Mouse (Mus musculus): ENCODE data around the gene Slc5a9. TPM values are rescaled to one million over a fixed set of nuclear protein-coding genes. Genes with fewer than 3 reads are reported as not detected.
"Not testable (repeated sequence)": the region's sequence is repeated elsewhere in the genome, so short reads cannot be mapped to it uniquely, and the experiment has no call there.

Gene Slc5a9
- 36.0 and 48.1 TPM in 2 replicates for polyA plus RNA-seq (2012; rRNA removed)

DNA sequence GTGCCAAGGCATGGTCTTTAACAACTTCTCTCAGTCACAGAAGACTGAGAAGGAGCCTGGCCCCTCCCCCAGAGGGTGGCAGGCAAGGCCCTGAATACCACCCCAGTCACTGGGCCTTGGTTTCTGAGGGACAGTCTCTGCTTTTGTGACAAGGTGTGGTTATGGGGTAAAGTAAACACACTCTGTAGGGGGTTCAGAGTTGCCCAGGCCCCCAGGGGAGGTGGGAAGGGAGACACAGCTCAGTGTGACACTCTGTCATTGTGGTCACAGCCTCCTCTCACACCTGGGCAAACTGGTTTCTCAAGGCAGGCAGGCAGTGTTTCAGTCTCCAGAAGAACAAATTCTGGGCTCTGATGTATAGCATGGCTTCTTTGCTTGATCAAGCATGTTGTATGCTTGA lies at the start of gene Slc5a9:
TSS of gene Slc5a9 (minus strand) at position 144 of the 400 bp plus-strand sequence.
- Histone ChIP-seq H3K27me3 (replicated peaks; ENCODE audit: control insufficient read depth, insufficient read depth, low read length) (no peaks in the 10 kb centered on the region), H3K27ac (ENCODE audit: insufficient read depth, low read depth, low read length) (no peak within 1 kb of the TSS), H3K36me3 (ENCODE audit: control insufficient read depth, insufficient read depth, low read length) (no peaks in the 10 kb centered on the region), H3K4me1 (ENCODE audit: control insufficient read depth, insufficient read depth, low read length) (peaks cover 5% of the 10 kb centered on the region; the same call in 1 of the 2 replicates), H3K4me3 (ENCODE audit: insufficient read depth, low read depth, low read length) (no peak within 1 kb of the TSS)
- TF ChIP-seq POLR2A (IDR thresholded peaks at IDR 0.05; ENCODE audit: low read depth, low read length) (no peak), CTCF (conservative IDR thresholded peaks at IDR 0.05; ENCODE audit: insufficient read depth, insufficient read length, low read depth, low read length) (no peak)
- DNase-seq = no peak

DNA sequence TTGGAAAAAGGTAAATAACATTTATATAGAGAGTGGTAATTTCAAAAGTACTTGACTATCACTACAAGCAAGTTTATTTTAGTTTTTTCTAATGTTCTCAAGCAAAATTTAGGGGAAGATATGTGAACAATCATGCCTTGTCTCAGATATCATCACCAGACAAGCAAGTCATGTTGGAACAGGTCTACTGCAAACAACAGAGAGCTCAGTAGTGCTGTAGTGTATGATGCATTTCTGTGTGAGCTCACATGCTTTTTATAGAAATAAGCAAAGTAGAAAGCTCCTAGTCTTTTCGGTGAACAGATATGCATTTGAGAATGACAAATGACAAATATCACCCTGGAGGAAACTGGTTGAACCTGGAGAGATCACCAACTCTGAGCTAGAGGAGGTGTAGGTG lies 16.4 kb upstream of the Slc5a9 start, which contains the start of gene Skint8:
TSS of gene Skint8 (plus strand) at position 301 of the 400 bp plus-strand sequence.
- no peaks in the 10 kb centered on the region for H3K27me3 ChIP-seq (replicated peaks; ENCODE audit: control insufficient read depth, insufficient read depth, low read length)
- no peak for DNase-seq
- no peaks in the 10 kb centered on the region for H3K4me1 ChIP-seq (ENCODE audit: control insufficient read depth, insufficient read depth, low read length)
- WGBS = 83% methylated on average over 1 of the region's 1 CpGs
- TF ChIP-seq CTCF (conservative IDR thresholded peaks at IDR 0.05; ENCODE audit: insufficient read depth, insufficient read length, low read depth, low read length) (no peak), POLR2A (IDR thresholded peaks at IDR 0.05; ENCODE audit: low read depth, low read length) (no peak)
- H3K36me3 ChIP-seq (ENCODE audit: control insufficient read depth, insufficient read depth, low read length) = no peaks in the 10 kb centered on the region
- H3K27ac ChIP-seq (ENCODE audit: insufficient read depth, low read depth, low read length) = no peak within 1 kb of the TSS
- H3K4me3 ChIP-seq (ENCODE audit: insufficient read depth, low read depth, low read length) = no peak within 1 kb of the TSS

DNA sequence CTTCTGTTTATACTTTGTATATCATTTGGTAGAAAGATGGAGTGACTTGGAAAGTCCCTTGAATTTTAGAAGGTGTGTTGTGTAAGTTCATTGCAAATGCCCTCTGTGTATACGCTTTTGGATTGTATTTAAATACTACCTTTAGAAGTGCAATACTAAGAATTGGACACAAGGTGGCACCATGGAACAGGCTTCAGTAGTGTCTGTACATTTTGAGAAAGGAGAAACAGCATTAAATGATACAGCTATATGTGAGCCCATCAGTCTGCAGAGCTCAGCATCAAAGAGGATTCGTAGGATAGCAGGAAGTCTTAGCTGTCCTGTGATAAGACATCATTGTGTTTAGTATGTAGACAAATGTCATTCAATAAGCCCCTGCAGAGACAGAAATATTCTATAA lies 5.2 kb upstream of the Slc5a9 start:
- 33% methylated on average over 2 of the region's 2 CpGs for WGBS
- peak; percentile 37 for DNase-seq
- H3K27ac ChIP-seq (ENCODE audit: insufficient read depth, low read depth, low read length) = no peak overlapping the region
- H3K27me3 ChIP-seq (replicated peaks; ENCODE audit: control insufficient read depth, insufficient read depth, low read length) = no peaks in the 10 kb centered on the region
- no peak overlapping the region for H3K4me3 ChIP-seq (ENCODE audit: insufficient read depth, low read depth, low read length)
- no peaks in the 10 kb centered on the region for H3K4me1 ChIP-seq (ENCODE audit: control insufficient read depth, insufficient read depth, low read length)
- H3K36me3 ChIP-seq (ENCODE audit: control insufficient read depth, insufficient read depth, low read length) = no peaks in the 10 kb centered on the region
- TF ChIP-seq POLR2A (IDR thresholded peaks at IDR 0.05; ENCODE audit: low read depth, low read length) (no peak), CTCF (conservative IDR thresholded peaks at IDR 0.05; ENCODE audit: insufficient read depth, insufficient read length, low read depth, low read length) (no peak)

DNA sequence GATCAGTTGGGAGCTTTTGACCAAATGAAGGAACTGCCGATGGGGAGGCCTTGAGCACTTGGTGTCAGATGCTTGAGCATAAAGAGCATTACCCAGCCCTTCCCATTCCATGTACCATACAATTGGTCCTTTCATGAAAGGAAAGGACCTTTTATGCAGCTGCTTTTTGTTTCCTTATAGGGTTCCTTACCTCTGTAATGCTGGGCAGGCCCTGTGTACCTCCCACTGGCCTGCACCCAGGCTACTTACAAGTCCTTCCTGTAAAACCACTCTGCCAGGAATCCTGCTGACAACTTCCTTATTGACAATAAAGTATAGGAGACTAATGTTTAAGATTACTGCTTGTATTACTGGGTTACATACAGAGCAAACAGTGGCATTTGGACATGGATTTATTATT lies 1.2 kb downstream of the Slc5a9 start:
- H3K27ac ChIP-seq (ENCODE audit: insufficient read depth, low read depth, low read length) = no peak overlapping the region
- no peaks in the 10 kb centered on the region for H3K27me3 ChIP-seq (replicated peaks; ENCODE audit: control insufficient read depth, insufficient read depth, low read length)
- 94% methylated on average over 1 of the region's 1 CpGs for WGBS
- peaks cover 7% of the 10 kb centered on the region; the same call in 1 of the 2 replicates for H3K4me1 ChIP-seq (ENCODE audit: control insufficient read depth, insufficient read depth, low read length)
- DNase-seq = no peak
- no peaks in the 10 kb centered on the region for H3K36me3 ChIP-seq (ENCODE audit: control insufficient read depth, insufficient read depth, low read length)
- H3K4me3 ChIP-seq (ENCODE audit: insufficient read depth, low read depth, low read length) = no peak overlapping the region
- TF ChIP-seq POLR2A (IDR thresholded peaks at IDR 0.05; ENCODE audit: low read depth, low read length) (no peak), CTCF (conservative IDR thresholded peaks at IDR 0.05; ENCODE audit: insufficient read depth, insufficient read length, low read depth, low read length) (no peak)

DNA sequence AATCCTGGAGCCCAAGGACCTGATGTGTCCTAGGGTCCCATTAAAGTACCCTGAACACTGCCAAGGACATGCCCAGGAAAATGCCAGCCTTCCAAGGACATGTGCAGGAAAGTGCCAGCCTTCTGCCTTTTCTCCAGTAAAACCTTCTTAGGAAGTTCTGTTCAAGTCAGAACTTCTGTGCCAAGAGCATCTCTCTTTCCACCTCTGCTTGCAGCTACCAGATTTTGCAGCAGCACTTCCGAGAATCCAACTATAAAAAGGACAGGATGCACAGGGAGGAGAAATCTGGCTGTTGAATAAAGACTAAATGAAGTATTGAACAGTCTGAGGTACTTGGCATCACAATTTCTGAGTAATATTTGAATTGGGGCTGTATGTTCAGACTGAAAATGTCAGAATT lies 2.2 kb downstream of the Slc5a9 start:
- WGBS = 76% methylated on average over 1 of the region's 1 CpGs
- DNase-seq; H3K27ac ChIP-seq (ENCODE audit: insufficient read depth, low read depth, low read length); H3K4me1 ChIP-seq (ENCODE audit: control insufficient read depth, insufficient read depth, low read length); H3K36me3 ChIP-seq (ENCODE audit: control insufficient read depth, insufficient read depth, low read length); H3K4me3 ChIP-seq (ENCODE audit: insufficient read depth, low read depth, low read length); H3K27me3 ChIP-seq (replicated peaks; ENCODE audit: control insufficient read depth, insufficient read depth, low read length): not testable (repeated sequence)

DNA sequence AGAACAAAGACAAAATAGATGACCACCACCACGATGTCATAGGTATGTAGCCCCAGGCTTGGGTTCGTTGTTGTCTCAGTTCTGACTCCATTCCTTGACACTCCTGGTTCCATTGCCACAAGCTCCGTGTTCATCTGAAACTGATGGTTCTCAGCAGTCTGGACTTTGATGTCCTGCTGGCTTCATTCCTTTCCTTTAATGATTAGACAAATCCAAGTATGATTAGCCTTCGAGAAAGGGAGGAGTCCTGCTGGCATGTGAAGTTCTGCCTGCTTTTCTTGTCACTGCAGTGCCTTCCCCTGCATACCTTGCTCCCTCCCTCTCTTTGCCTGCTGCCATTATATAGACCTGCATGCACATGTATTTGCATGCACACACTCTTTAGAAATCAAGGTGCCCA lies 4.2 kb downstream of the Slc5a9 start:
- WGBS = 36% methylated on average over 4 of the region's 4 CpGs
- peak; percentile 88 for DNase-seq

DNA sequence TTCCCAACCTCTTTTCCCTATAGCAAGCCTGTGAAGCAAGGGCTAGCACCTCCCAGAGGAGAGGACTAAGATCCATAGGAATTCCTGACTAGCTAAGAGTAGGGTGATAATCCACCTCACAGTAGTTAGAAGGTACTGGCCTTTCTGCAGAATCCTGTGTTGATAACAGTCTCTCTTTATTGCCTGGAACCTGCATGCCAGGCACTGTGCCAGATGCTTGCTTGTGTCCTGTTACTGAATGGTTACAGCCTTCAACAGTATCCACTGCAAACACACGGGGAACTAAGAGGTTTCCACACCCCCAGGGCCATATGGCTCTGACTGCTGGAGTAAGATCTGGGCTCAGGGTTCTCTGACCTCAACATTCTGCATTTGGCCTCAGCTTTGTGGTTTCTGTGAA lies 5.0 kb downstream of the Slc5a9 start:
- 5% methylated on average over 1 of the region's 1 CpGs for WGBS
- H3K27me3 ChIP-seq (replicated peaks; ENCODE audit: control insufficient read depth, insufficient read depth, low read length) = no peaks in the 10 kb centered on the region
- no peaks in the 10 kb centered on the region for H3K36me3 ChIP-seq (ENCODE audit: control insufficient read depth, insufficient read depth, low read length)
- TF ChIP-seq POLR2A (IDR thresholded peaks at IDR 0.05; ENCODE audit: low read depth, low read length) = no peak
- TF ChIP-seq CTCF (conservative IDR thresholded peaks at IDR 0.05; ENCODE audit: insufficient read depth, insufficient read length, low read depth, low read length) = no peak
- H3K4me3 ChIP-seq (ENCODE audit: insufficient read depth, low read depth, low read length) = peak overlapping the region; percentile 26; the same call in 1 of the 2 replicates
- H3K27ac ChIP-seq (ENCODE audit: insufficient read depth, low read depth, low read length) = peak overlapping the region; percentile 75
- peak; percentile 57 for DNase-seq
- H3K4me1 ChIP-seq (ENCODE audit: control insufficient read depth, insufficient read depth, low read length) = peaks cover 7% of the 10 kb centered on the region; the same call in 1 of the 2 replicates

More for the DNA sequence above, 4.2 kb downstream of the Slc5a9 start:
- H3K4me3 ChIP-seq (ENCODE audit: insufficient read depth, low read depth, low read length) = peak overlapping the region; percentile 19; the same call in 1 of the 2 replicates
- H3K36me3 ChIP-seq (ENCODE audit: control insufficient read depth, insufficient read depth, low read length) = no peaks in the 10 kb centered on the region
- H3K27me3 ChIP-seq (replicated peaks; ENCODE audit: control insufficient read depth, insufficient read depth, low read length) = no peaks in the 10 kb centered on the region
- peak overlapping the region; percentile 75 for H3K27ac ChIP-seq (ENCODE audit: insufficient read depth, low read depth, low read length)
- TF ChIP-seq CTCF (conservative IDR thresholded peaks at IDR 0.05; ENCODE audit: insufficient read depth, insufficient read length, low read depth, low read length) (no peak), POLR2A (IDR thresholded peaks at IDR 0.05; ENCODE audit: low read depth, low read length) (no peak)
- H3K4me1 ChIP-seq (ENCODE audit: control insufficient read depth, insufficient read depth, low read length) = peaks cover 7% of the 10 kb centered on the region; the same call in 1 of the 2 replicates

DNA sequence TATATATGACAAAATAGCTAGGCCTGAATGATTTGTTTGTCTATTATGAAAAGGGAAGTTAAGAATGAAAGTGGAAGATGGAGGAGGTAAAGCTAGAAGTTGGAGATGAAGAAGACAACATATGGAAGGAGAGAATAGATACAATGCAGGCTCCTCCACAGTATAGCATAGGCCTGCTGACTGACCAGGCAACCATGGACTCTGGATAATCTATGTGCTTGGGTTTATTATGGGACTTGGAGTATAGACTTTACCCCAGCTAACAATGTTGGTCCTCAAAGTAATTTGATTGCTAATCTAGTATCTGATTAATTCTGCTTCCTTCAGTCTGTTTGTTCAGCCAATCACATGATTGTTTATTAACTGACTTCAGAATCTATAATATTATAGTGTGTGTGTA lies 10.6 kb downstream of the Slc5a9 start:
- no peak for TF ChIP-seq CTCF (conservative IDR thresholded peaks at IDR 0.05; ENCODE audit: insufficient read depth, insufficient read length, low read depth, low read length)
- no peak for TF ChIP-seq POLR2A (IDR thresholded peaks at IDR 0.05; ENCODE audit: low read depth, low read length)
- no peak for DNase-seq
- H3K27ac ChIP-seq (ENCODE audit: insufficient read depth, low read depth, low read length) = no peak overlapping the region
- no peaks in the 10 kb centered on the region for H3K27me3 ChIP-seq (replicated peaks; ENCODE audit: control insufficient read depth, insufficient read depth, low read length)
- H3K4me3 ChIP-seq (ENCODE audit: insufficient read depth, low read depth, low read length) = no peak overlapping the region
- no peaks in the 10 kb centered on the region for H3K4me1 ChIP-seq (ENCODE audit: control insufficient read depth, insufficient read depth, low read length)
- H3K36me3 ChIP-seq (ENCODE audit: control insufficient read depth, insufficient read depth, low read length) = no peaks in the 10 kb centered on the region

All from kidney, adult 2 months (tissue).